Mouse (Mus musculus) megakaryocyte, adult 5-6 weeks (primary cell): ENCODE results near the gene Sugp2. TPM values are rescaled to one million over a fixed set of nuclear protein-coding genes. Genes with fewer than 3 reads are reported as not detected.

ENCODE experiments used
- ATAC-seq: 2 replicates; pipeline ENCODE4 v1.8.0; 2016; ENCODE audit warnings: mild to moderate bottlenecking, inconsistent platforms; ENCODE audit not compliant: poor library complexity, severe bottlenecking
- total RNA-seq, 2 experiments: library from RNA; stranded (forward) in 1 of 2; stranded (reverse) in 1 of 2; fragments of 153-499, 151-499 nt in 1 of 2; fragments of 221-1000, 200-1000 nt in 1 of 2; gene quantifications; 2 replicates each; pipeline versions ENCODE4 v1.2.3 to v1.2.4; 2015 to 2017

The Sugp2 gene
- total RNA-seq, 2 experiments from 2014 or later: 23.1 to 24.1 TPM

DNA sequence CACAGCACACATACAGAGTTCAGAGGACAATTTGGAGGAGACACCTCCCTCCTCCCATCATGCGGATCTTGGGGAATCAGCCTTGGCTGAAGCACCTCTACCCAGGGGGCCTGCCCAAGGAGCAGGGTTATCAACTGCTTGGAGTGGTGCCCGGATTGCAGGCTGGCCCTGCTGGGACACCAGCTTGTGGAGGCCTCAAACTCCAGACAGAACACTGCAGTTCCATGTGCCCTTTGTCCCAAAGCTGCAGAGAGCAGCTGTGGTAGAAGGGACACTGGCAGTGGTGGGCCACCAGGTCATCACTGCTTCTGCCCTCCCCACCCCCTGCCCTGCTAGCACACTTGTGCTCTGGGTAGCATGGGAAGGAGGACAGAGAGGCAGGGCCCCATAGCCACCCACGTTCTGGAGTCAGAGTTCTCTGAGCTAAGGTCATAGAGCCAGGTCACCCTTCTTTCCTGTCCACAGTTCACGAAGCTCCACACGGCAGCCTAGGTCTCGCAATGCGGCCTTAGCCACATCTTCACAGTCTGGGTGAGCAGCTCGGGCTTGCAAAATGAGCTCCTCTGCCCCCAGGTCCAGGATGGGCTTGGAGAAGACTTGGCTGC is 13.7 kb upstream of the Sugp2 start:
- ATAC-seq: no peak

DNA sequence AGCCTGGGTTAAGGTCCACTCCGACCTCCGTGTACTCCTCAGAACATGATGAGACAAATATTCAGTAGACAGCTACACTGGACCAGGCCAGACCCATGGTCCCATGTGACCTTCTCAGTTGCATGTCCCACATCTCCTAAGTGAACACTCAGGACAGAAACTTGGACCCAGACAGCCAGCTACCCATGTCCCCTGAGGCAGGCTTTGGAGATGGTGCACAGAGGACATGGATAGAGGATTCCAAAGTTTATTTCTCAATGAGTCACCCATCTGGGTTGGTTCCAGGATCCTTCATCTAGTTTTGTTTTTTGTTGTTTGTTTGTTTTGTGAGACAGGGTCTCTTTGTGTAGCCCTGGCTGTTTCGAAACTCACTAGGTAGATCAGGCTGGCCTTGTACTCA is 13.1 kb upstream of the Sugp2 start:
- ATAC-seq: no peak

DNA sequence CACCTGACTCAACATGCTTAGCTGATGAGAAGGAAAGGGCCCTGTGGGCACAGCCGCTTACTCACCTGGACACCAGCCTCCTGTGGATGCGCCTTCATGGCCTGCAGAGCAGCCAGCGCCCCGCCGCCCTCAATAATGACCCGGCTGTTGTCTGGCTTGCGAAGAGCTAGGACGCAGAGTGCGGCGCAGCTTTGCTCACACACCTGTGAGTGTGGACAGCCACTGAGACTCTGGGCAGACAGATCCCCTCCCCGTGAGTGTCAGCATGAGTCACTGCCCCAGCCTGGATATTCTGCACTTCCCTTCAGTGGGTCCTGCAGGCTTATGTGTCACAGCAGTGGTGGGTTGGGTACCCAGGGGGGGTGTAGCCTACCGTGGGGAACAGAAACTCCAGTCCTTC is 12.0 kb upstream of the Sugp2 start:
- ATAC-seq: no peak

DNA sequence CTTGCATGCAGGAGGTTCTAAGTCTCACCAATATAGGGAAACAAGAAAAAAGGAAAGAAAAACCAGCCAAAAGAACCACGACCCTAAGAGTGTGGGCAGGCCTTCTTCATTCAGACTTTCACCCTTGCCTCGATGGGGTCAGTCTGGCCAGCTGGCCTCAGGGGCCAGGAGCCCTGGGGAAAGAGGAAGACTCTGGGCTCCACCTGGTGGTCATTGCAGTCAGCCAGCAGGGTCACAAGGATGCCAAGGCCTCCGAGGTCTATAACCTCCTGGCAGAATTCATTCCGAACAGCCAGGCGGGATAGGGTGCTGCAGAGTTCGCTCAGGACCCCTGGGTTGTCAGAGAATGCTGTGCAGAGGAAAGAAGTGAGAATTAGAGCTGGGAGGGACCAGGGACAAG is 10.7 kb upstream of the Sugp2 start:
- no peak for ATAC-seq

DNA sequence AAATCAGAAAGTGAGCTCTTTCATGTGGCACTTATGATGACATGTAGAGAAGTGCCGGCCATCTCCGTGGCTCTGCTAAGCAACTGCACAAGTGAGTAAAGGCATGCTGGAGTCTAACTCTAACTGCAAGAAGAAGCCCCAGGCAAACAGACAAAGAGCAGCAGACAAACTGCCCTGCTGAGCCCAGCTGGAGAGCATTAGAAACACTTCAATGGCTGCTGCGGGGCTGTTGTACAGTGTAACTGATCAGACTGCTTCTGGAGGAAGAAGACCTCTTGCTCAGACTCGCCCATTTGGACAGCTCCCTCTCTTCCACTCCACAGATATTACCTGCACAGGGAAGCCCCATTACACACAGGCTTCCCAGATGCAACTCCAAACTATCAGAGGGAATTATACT is 6.0 kb upstream of the Sugp2 start:
- no peak for ATAC-seq

DNA sequence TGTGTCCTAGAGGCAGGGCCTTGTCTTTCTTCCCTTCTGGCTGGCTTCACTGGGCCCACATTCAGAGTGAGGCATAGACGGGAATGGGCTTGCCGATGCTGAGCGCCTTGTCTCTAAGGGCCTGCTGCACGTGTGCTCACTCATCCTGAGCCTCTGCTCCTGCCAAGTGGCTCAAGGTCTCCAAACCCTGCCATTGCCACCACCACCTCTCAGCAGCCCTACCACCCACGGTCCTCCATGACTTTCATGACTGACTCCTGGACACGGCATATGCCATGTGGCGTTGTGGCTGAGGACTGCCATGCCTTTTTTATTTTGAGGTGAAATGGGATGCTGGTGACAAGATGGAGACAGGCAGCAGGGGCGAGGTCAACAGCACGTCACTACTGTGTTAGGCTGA is 3.2 kb upstream of the Sugp2 start:
- ATAC-seq: no peak

DNA sequence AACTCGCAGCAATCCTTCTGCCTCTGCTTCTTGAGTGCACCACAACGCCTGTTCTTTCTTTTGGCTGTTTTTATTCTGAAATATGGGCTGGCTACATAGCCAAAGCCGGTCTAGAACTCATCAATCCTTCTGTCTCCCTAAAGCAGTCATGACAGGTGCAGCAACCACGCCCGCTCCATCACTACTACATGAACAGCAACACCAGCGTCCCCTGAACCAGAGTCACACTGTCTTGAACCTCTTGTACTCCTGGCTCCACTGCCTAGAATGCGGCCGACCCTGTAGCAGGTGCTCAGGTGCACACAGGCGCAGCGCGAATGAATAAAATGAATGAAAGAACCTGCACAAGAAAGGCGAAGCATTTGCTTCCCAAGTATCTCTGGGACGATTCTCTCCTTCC is 420 bp upstream of the Sugp2 start:
- ATAC-seq: no peak

DNA sequence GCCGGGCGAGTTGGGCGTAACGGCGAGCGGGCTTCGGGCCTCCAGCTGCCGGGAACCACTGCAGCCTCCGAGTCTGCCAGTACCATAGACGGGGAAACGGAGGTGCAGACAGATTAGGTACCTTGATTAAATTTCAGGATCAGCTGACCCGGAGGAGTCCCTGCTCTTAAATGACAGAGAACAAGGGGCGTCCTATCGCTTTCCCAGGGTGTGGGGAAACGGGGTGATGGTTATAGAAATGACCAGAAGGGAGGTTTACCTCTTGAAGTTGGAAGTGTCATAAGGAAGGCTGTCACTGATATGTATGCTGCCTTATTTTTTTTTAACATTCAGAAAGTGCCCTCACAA is 729 bp downstream of the Sugp2 start:
- no peak for ATAC-seq

DNA sequence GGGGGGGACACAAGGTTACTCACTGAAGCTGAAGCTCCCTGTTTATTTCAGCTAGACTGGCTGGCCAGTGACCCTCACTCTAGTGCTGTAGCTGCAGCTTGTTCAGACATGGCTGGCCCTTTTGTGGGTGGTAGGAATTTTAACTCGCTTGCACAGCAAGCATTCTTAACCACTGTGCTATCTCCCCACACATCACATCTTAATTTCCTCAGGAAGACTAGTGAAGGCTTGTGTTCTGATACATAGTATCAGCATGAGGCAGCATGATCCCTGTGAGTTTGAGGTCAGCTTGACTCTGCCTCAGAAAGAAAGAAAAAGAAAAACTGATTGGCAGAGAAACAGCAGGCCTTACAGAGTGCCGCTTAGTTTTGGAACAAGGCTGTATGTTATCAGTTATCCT is 3.8 kb downstream of the Sugp2 start:
- no peak for ATAC-seq

DNA sequence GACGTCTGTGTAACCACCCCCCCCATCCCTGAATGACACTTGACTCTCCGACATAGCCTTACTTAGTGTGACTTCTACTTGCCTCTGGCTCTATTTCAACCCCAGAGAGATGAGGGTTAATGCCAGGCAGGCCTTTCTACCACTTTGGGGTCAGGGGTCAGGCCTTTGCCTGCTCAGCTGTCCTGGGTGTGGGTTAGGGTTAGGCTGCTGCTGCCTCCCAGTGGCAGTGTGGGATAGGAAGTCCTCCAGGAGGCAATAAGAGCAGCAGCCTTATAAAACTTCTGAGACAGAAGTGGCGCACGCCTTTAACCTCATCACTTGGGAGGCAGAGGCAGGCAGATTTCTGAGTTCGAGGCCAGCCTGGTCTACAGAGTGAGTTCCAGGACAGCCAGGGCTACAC is 6.6 kb downstream of the Sugp2 start:
- ATAC-seq: no peak

DNA sequence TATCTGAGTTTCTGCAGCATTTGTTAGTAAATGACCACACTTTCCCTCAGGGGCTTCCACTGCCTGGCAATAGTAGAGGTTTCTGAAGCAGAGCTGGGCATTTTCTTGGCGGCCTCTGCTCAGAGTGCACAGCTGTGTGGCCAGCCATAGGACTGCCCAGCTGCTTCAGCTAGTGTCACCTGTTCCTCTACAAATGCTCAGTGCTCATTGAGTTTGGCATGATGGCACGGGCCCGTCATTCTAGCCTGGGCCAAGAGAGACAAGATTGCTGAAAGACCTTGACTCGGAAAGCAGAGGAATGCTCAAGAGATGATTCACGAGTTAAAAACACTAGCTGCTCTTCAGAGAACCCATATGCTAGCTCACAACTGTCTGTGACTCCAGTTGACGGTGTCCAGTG is 12.6 kb downstream of the Sugp2 start:
- ATAC-seq: no peak

DNA sequence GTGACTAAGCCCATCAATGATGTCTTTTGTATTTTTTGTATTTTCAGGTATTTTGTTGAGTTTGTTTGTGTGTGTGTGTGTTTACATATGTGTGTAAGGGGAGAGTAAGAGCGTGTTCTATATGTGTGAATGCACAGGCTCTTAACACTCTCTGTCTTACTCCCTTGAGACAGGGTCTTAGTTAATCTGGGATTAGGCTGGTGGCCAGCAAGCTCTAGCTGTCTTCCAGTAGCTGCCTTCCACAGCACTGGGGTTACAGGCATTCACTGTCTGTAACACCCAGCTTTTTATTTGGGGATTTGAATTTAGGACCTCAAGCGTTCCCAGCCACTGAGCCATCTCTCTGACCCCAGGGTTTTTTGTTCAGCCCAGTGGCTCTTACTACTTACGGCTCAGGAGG is 13.8 kb downstream of the Sugp2 start:
- ATAC-seq: no peak

DNA sequence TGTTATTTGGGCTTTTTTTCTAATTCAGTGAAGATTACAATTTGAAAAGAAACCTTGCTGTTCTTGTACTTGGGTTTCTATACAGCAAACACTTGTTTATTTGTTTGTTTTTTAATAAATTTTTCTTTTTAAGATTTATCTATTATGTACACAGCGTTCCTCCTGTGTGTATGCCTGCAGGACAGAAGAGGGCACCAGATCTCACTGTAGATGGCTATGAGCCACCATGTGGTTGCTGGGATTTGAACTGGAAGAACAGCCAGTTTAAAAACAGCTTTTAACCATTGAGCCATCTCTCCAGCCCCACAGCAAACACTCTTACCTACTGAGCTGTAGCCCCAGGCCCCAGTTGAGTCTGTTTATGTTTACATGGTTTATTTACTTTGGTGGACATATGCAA is 20.6 kb downstream of the Sugp2 start:
- no peak for ATAC-seq

DNA sequence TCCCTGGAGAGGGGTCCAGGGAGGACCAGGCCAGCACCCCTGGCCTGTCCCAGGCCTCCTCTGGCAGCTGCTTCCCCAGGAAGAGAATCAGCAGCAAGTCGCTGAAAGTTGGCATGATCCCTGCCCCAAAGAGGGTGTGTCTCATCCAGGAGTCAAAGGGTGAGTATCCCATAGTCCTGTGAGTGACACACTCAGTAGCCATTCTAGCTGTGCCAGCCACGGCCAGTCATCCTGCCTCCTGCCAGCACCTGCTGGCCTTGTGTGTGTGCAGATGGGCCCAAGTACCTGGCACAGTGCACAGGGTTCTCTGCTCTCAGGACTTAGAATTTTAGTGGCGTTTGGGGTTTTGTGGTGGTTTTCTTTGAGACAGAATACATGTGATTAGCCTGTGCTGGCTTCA is 23.4 kb downstream of the Sugp2 start:
- ATAC-seq: no peak

DNA sequence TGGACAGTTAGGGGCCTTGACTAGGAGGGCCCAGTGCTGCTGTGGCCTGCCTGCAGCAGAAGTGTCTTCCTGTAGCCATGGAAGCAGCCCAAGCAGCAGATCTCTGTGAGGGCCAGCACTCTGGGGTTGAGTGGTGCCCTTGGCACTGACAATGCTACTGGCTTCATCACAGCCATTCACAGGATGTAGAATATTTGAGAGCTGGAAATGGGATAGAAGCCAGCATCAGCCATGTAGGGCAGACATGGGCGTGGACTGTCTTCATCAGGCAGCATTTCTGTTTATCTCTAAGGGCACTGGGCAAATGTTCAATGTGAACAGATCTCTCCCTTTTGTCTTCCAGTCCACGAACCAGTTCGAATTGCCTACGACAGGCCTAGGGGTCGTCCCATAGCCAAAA is 24.6 kb downstream of the Sugp2 start:
- ATAC-seq: no peak

DNA sequence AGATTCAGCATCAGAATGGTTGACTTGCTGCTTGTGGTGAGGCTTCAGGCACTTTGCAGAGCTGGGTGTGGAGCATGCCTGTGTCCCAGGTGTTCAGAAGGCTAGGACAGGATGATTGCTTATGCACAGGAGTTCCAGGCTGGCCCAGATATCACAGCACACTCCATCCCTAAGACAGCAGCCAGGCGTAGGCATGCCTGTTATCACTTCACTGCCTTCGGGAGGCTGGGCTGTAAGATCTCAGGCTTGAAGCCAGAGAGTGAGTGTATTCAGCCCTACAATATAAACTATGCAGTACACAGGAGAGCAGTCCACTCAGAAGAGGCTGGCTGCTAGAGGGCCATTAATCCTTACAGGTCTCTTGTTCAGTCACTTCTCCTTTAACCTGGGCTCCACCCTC is 25.0 kb downstream of the Sugp2 start:
- no peak for ATAC-seq

DNA sequence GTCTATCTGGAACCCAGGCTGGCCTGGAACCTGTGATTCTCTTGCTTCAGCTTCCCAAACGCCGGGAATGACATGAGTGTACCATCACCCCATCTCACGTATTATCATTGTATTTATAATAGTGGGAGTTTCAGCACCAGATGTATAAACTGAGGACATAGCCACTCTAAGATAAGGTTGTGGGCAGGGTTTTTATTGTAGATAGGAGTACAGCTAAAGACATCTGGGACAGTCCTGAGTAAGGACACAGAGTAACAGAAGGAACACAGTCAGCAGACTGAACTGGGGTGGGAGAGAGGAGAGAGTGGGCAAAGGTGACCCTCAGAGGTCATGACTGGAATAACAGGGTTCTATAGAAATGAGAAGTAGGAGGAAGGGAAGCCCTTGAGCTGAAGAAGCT is 33.6 kb downstream of the Sugp2 start:
- ATAC-seq: no peak

DNA sequence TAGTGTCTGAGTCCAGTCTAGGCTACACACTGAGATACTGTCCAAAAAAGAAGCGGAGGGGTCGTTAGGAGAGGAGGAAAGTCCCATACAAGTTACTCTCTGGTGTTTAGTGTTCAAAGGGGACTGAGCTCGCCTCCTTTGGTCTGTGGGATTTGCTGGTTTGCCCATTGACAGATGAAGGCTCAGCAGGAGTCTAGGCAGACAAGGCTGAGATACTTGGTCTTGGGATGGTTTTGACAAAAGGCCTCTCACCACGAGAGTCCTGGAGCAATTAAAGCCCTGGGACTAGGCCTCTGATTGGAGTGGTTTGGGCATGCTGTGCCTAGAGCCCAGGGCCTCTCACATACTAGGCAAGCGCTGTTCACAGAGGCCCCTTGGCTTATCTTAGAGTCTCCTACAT is 34.3 kb downstream of the Sugp2 start:
- no peak for ATAC-seq

DNA sequence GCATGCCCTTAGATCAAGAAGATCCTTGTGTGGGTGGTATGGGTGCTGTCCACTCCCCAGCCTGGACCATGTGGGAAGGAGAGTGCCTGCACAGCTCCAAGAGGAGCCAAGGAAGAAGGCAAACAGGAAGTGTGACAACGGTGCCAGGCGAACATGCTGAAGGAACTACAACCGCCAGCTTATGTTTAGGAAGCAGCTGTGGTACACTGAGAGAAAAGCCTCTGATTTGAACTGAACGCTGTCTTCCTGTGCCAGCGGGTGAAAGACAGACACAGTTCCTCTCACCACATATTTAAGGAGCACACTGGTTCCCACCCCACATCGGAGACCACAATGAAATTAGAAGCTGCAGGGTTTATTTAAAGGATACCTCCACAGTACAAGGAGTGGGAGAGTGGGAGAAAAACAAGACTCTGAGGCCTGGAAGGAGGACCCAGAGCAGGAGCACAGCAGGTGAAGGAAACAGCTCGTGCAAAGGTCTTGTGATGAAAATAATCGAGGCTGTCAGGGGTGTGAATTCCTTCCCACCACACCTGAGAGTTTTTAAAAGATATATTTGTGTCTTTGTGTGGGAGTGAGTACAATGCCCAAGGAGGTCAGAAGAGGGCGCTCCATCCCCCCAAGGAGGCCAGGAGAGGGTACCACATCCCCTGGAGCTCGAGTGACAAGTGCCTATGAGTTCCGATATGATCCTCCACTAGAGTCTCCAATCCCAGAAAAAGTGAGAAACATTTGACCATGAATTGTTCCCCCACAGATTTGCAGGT is 35.0 kb downstream of the Sugp2 start:
- no peak for ATAC-seq

DNA sequence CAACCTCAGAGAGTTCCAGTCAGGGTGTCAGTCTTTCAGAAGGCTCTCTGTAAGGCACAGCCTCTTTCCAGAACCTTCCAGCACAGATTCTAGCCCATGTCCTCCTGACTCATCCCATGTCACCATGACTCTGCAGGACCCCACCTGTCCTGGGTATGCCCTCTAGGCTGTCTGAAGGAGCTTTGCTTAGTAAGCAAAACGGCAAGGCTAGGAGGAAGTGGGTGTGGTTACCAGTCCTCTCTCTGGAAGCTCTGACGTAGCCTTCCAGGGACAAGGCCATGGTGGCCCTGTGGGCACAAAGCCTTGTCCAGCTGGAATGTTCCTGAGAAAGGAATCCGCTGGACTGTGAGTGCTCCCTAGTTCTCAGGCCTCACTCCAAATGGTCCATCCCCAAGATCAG is 38.9 kb downstream of the Sugp2 start:
- ATAC-seq: peak; percentile 80

DNA sequence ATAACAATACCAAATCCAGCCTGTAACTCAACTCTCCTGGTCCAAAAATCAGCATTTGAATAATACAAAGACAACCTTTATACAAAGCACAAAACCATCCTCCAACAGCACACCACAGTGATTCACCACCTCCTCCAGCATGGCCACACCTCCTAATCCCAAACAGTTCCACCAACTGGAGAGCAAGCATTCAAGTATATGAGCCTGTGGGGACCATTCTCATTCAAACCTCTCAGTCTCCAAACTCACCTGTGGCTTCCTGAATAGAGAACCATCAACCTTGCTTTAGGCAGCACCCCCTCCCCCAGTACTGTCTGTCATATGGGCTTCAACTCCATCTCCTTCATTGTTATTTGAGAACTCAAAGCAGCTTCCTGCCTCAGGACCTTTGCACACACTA is 40.3 kb downstream of the Sugp2 start:
- ATAC-seq: no peak

DNA sequence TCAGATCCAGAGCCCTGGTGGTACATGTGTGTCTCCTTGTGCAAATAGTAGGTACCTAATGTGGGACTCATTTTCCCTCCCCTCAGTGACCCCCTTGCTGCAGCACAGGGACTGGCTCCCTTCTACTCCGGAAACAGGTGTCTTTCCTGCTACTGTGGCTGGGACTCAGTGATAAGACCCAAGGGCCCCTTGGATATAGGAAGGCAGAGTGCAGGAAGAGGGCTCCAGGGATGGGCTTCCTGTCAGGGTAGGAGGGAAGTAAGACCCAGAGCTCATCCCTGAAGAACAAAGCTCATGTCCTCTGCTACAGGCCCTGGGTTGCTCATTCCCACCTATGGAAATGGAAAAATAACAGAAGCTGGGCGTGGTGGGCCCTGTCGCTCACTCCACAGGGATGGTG is 42.5 kb downstream of the Sugp2 start:
- no peak for ATAC-seq

DNA sequence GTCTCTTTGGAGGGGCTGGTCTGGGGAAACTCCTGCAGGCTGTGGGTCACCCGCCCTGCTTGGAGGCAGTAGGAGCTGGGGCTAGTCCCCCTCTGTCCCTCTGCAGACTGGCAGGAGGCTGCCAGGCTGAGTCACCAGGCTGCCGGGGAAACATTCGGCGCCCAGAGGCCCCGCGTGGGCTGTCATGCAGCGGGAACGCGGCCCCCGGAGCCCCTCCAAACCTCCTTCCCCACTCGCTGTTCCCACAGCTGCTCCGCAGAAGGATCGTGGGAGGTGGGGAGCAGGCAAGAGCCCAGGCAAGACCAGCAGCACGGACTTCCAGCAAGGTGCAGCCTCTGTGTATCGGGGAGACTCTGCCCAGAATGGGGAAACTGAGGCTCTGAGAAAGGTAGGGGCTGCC is 44.1 kb downstream of the Sugp2 start:
- no peak for ATAC-seq
